Mouse (Mus musculus) stomach, postnatal 0 days (tissue): ENCODE measurements at regions not wholly inside any gene's neighbourhood (a gene's known extent, or its start where the extent isn't known, plus 50 kb on each side); places are given as distances from the start of the nearest gene placed in this dataset.

Source experiments
- CTCF ChIP-seq: IDR thresholded peaks from 2 replicates; pipeline ENCODE4 v1.5.1; 2016; ENCODE audit warnings: antibody characterized with exemption, low read depth, mild to moderate bottlenecking, moderate library complexity
- EP300 ChIP-seq: optimal IDR thresholded peaks from 2 replicates; pipeline ENCODE3; 2016; ENCODE audit warnings: antibody characterized with exemption

DNA sequence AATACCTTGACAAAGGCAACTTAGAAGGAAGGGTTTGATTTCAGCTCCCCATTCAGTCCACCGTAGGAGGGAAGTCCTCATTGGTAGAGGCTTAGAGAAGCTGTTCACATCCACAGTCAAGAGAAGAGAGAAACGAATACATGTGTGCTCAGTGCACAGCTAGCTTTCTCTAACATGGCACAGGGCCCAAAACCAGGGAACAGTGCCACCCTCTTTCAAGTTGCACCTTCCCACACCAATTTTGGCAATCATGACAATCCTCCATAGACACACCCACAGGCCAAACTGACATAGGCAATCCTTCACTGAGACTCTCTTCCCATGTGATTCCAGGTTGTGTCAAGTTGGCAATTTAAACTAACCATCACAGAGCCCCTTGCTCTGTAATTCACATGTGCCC is 193.4 kb upstream of the Zfp462 start:
- no peak for TF ChIP-seq CTCF
- no peak for TF ChIP-seq EP300
